Mouse (Mus musculus) embryo, embryonic 11.5 days (tissue): ENCODE data around the gene Rpl29.
A peak's percentile ranks its signal among the peaks of the same experiment; 100 is the strongest.

Experiments used
- DNase-seq: peaks from one replicate; pipeline ENCODE4 v3.0.0-alpha.2; 2012; ENCODE audit warnings: low read depth, low spot score

Gene Rpl29

DNA sequence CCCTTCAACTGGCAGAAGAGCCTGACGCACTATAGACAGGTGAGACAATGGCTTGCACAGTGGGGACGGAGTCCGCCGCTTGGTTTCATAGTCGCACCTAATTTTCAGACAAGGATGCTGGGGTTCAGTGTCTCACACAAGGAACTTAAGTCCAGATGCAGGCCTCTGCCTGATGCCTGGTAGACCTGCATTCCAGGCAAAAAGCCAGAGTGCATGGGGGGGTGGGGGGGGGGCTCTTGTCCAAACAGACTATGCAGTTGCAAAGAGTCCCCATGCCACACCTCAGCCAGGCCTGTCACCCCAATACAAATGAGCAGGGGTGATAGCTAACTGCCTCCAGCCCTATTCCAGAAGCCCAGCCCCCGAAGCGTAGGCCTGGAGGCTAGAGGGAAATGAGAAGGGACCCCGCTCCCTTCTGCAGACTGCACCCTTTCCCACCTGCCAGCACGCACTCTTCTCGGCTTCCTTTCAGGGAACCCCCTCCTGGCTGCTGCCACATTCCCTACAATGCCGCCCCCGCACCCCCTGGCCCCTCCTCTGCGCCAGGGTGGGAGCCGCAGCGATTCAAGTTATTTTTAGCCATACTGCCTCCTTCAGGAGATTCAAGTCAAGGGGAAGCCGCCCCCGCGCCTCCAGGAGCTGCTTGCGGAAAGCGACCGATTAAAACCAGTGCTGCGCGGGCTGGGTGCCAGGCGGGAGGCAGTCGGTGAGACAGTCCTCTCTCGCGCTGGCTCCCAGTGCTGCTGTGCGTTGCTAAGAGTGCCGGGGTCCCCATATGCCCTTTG lies 11.2 kb upstream of the Rpl29 start:
- DNase-seq, result peak; percentile 38

DNA sequence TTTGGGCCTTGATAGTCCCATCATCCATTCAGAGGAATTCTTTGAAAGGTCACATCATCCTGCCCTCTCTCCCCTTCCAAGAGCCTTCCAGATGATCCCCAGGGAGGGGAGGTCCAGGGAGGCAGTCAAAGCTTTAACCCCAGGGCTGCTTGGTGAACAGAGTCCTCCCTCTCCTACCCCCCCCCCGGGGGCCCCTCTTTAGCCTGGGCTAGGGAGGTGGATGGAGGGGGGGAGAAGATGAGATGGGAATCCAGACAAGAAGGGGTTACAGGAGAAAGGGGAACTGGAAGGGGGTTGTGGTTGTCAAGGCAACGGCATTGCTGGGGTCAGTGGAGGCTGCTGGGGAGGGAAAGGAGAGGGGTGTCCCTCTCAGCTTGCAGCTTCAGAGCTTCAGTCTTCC lies 8.6 kb upstream of the Rpl29 start:
- no peak for DNase-seq

- DNase-seq, result no peak
Measured at GRCm38 (mm10) chr9:106421033-106421864, 8.0 kb upstream of the Rpl29 start.

- peak; percentile 89 for DNase-seq
Measured at GRCm38 (mm10) chr9:106421865-106422160, 7.4 kb upstream of the Rpl29 start.

DNA sequence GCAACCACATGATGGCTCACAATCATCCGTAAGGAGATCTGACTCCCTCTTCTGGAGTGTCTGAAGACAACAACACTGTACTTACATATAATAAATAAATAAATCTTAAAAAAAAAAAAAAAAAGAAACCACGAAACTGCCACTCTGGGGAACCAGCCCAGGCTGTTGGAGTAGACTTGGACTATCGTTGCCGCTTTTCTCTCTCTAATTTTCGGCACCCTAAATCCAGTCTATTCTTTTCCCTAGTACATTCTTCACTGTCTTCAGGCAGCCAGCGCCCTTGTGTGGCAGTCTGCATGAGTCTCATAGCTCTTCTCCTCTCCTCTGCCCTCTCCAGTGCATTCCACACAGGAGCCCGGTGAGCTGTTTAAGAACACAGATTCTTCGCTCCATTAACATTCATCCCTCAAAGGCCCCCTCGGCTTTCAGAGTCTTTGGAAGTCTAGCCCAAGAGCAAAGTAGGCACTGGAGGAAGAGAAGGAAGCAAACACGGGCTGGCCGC lies 484 bp upstream of the Rpl29 start:
- DNase-seq, result no peak

DNA sequence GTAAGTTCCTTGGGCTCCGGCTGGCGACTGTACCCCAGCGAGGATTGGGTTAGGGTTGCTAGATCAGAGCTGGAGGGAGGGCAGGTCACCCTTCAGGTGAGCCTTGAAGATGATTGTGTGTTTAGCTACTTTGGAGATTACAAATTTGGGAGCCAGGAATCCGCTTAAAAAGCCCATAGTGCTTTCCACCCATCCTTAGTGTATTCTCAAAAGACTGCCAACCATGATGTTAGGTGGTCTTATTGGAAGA lies 686 bp downstream of the Rpl29 start:
- DNase-seq, result no peak

GRCm38 (mm10) chr9:106433389-106433788 lies 4.1 kb downstream of the Rpl29 start:
- DNase-seq, result no peak

- DNase-seq, result no peak
Measured at GRCm38 (mm10) chr9:106436566-106436965, 7.3 kb downstream of the Rpl29 start.

- DNase-seq, result no peak
Measured at GRCm38 (mm10) chr9:106442680-106443079, 13.4 kb downstream of the Rpl29 start.

DNA sequence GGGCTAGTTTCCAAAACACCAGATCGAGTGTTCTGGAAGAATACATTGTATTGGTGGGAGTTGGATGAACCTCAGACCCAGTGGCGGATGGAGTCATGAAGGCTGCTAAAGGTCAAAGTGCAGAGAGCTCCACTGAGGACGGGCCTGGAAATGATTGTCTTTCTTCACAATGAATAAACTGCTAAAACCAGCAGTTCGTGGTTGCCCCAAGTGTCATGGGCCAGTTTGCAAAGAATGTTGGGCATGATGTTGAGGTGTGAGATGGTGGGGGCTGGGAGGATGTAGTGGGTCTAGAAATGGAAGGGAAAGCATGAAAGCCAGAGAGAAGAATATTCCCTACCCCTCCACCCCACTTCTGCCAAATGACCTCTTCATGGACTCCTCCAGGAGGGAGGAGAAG lies 15.6 kb downstream of the Rpl29 start:
- DNase-seq, result no peak

- DNase-seq, result peak; percentile 81
Measured at GRCm38 (mm10) chr9:106447348-106447747, 18.1 kb downstream of the Rpl29 start, which contains the start of the genes Abhd14b and Abhd14a. TSS of gene Abhd14b (plus strand) at chr9:106447459. TSS of gene Abhd14a (minus strand) at chr9:106447678.

DNA sequence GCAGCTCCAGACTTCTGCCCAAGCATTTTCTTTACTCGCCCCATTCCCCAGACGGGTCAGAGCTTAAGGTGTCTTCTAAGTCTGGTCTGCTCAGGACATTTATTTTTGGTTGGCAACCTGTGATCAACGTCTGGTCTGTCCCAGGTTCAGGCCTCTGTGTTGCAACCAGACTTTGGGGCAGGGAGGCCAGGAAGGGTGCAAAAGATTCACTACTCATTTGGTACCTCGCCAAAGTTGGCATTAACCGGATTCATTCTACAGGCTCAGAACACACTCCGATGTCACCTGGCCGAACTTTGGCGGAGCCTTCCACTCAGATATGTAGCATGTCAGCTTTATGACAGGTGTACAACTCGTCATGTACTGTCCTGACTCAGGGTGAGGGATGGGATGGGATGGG lies 18.7 kb downstream of the Rpl29 start:
- no peak for DNase-seq

DNA sequence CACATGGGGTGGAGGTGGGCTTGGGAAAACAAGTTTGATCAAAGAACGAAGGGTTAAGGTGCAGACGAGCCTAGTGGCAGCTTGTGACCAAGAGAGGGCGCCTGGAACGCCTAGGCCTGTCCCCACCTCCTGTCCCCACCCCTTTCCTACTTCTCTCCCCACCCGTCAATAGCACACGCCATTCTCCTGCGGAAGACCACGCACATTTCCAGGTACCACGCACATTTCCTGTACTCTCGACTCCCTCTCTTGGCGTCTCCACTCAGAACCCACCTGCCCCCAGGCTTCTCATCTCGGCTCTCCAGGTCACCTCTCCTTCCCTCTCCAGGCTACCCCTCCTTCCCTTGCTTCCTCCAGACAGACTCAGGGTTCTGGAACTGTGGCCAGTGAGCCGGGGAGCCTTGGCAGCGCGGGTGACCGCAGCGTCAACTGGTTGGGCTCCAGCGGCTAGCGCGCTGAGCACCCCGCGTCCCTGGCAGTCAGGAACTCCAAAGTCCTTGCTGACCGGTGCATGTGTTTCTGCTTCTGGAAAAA lies 19.3 kb downstream of the Rpl29 start:
- no peak for DNase-seq

GRCm38 (mm10) chr9:106449947-106450346 lies 20.7 kb downstream of the Rpl29 start:
- no peak for DNase-seq

DNA sequence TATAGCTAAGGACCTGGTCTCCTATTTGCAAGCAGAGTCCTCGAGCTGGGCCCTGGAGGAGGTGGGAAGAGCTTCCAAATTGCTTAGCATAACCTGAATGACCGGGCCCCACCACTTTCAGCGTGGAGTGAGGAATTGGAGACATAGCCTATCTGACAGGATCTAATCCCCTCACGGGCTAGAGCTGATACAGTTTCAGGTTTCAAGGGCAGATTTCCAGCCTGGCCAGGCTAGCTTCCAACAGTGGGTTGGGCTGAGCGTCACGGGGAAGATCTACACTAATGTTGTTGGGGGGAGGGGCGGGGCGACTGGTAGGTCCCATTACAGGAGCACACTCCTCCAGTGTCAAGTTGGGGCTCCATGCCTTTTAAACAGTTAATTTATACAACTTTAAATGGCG lies 21.4 kb downstream of the Rpl29 start:
- DNase-seq, result no peak

- no peak for DNase-seq
Measured at GRCm38 (mm10) chr9:106451298-106451697, 22.0 kb downstream of the Rpl29 start.

- DNase-seq, result no peak
Measured at GRCm38 (mm10) chr9:106451899-106452298, 22.6 kb downstream of the Rpl29 start.

- DNase-seq, result no peak
Measured at GRCm38 (mm10) chr9:106452351-106452750, 23.1 kb downstream of the Rpl29 start.

DNA sequence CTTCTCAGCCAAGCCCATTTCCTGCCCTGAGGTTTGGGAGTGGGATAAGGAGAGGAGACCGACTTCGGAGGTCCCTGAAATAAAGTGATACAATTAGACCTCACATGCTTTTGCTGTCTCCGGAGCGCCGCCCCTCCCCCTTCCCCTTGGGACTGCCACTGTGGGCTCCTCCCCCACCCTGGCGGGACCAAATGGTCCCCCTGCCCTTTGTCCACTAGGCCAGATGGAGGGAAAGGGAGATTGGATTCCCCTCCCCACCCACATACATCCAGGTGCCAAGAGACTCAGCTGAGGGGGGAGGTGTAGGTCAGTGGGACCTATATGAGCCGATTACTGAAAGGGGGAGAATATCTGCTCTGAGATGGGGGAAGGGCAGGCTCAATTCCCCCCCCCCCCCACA lies 23.6 kb downstream of the Rpl29 start:
- DNase-seq, result no peak

GRCm38 (mm10) chr9:106453271-106454070 lies 24.2 kb downstream of the Rpl29 start, which contains the start of gene Pcbp4:
TSS of gene Pcbp4 (plus strand) at chr9:106453291.
- DNase-seq, result no peak

- DNase-seq, result no peak
Measured at GRCm38 (mm10) chr9:106454071-106454761, 25.0 kb downstream of the Rpl29 start.
